Mouse (Mus musculus) liver, adult (tissue): ENCODE data around the gene Map3k3.

Source experiments
- GATA4 ChIP-seq: IDR thresholded peaks from 2 replicates; pipeline ENCODE4 v1.6.1; 2014; ENCODE audit warnings: mild to moderate bottlenecking, low read length; ENCODE audit not compliant: insufficient replicate concordance

Map3k3 gene

DNA sequence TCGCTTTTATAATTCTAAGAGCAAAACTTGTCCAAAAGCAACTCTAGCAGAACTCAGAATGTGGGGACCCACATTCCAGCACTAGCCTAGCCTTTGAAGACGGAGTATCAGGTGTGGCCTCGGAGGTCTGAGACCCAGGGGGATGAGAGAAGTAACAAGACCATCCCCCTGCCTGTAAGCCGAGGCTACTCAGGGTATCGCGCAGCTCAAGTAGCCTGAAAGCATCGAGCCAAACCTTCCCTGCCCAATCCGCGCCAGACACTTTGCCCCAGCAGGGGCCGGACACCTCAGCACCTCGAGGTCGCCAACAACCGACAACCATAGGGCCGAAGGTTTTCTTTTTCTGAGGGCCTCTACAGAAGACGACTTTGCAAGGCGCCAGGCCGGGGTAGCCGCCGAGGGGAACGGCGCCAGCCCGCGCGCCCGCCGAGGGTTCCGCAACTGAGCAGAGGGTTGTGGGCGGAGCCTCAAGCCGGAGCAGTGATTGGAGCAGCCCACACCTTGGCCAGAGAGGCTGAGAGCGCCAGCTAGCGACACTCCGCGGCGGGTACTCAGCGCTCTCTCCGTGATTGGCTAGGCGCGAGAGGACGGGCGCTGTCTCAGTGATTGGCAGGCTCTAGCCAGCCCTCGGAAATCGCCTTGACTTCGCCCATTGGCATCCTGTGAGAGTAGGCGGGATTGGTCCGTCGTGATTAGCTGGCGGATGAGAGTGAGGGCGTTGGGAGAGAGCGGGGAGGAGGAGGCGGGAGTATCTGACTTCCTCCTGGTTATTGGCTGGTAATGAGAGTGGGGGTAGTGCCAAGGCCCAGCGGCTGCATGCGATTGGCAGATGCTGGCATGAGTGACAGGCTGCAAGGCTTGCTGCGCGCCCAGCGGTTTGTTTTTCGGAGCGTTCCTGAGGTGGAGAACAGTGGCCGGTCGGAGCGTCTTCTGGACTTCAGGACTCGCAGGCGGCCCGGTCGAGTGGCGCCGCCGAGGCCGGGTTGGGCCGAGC, at the start of gene Map3k3:
Map3k3 (plus strand) TSS at position 906 of the 994 bp plus-strand sequence.
- TF ChIP-seq GATA4 = no peak

DNA sequence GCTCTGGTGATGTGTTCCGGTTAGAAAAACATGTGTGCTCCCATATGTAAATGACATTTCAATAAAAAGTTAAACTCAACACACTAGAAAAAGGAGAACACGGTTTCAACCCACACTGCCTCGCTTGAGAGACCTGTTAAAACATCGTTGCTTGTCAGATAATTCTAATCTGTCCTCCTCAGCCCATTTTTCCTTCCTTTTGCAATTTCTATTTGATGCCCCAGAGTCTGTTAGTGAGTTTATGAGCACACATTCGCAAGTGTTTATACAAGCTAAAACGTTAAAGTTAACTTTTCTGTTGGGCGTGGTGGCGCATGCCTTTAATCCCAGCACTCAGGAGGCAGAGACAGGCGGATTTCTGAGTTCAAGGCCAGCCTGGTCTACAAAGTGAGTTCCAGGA, 49.4 kb upstream of the Map3k3 start:
- no peak for TF ChIP-seq GATA4

DNA sequence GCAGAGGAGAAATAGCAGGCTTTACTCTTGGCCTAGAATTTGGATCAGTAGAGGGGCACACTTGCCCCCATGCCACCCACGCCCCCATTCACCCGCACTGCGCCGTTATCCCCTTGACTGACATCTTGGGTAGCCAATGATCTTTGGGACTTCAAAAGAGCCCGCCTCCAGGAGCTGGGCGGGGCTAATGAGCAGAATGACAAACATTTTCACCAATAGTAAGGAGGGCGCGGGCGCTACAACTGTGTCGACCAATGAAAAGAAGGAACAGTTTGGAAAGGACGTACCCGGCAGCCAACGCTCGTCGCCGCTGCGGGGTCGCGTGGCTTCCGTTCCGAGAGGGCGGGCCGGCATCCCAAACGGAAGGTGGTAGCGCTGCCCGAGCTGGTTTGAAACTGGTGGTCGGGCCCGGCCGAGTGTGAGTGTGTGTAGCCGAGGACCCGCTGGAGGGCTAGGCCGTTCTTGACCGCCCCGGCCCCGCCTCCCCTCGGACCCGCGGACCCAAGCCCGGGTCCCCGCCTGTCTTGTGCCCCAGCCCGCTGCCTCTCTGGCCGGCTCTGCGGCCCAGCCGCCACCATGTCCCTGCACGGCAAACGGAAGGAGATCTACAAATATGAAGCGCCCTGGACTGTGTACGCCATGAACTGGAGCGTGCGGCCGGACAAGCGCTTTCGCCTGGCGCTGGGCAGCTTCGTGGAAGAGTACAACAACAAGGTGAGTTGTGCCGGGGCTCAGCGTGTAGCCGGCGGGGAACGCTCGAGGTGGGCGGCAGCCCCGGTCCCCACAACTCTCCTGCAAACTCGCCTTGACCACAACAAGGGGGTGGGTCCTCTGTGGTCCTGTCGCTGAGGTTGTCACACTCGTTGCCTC, 47.6 kb upstream of the Map3k3 start, which contains the start of gene Dcaf7:
Dcaf7 (plus strand) TSS at position 325 of the 870 bp plus-strand sequence.
- TF ChIP-seq GATA4 = no peak

DNA sequence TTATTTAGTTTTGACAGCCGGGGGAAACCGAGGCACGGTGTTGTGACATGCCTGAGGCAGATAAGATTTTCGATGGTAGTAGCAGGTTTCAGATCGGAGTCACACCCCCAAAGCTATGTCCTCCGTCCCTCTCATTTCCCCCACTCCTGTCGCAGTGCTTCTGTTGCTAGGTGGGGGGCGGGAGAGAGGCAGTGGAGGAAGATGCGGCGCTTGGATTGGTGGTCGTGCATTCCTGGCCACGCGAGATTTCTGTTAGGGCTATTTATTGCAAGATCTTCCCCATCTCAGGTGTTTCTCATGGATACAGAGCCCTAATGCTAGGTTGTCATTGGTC, 47.0 kb upstream of the Map3k3 start:
- no peak for TF ChIP-seq GATA4

DNA sequence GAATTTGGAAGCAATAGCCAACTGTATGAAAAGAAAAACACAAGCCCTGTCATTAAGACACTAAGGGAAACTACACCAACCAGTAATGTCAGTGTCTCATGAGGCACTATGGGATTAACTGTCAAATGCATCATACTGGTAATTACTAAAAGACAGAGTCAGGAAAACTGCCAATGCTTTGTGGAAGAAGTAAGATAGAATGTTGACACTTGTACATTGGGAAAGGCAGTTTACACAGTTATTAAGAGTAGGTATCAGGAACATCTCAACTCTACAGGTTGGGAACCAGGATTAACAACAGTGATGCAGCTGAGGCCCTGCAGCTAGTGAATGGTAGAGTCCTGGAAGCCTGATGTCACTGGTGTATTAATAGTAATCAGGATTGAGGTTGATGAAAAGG, 40.1 kb upstream of the Map3k3 start:
- no peak for TF ChIP-seq GATA4

DNA sequence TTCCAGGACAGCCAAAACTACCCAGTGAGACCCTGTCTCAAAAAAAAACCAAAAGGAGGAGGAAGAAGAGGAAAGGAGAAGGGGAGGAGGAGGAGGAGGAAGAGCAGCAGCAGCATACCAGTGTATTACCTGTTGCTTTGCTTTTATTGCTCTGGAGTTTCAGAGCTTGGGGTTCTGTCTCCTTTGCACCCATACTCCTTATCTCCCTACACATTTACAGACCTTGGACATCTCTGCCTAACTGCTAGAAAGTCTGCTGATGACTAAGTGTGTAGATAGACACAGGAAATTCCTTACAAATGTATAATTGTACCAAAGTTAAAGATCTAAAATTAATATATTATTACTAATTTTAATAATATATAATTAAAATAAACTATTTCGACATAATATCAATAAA, 39.2 kb upstream of the Map3k3 start:
- TF ChIP-seq GATA4 = no peak

DNA sequence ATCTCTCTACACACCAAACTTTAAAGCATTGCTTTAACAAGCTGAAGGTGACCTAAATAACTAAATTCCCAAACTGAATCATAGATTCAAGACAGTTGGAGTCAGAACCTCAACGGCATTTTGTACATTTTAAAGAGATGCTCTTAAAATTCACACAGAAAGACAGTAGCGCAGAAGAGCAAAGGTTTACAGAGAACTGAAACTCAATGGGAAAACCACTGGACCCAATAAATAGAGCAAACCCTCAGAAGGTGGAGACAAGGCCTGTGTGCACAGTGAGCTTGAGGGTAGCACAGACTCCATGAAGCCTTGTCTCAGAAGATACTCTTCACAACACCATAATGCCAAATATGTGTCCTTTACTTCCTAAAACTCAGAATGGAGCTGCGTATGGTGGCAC, 38.6 kb upstream of the Map3k3 start:
- TF ChIP-seq GATA4 = no peak

DNA sequence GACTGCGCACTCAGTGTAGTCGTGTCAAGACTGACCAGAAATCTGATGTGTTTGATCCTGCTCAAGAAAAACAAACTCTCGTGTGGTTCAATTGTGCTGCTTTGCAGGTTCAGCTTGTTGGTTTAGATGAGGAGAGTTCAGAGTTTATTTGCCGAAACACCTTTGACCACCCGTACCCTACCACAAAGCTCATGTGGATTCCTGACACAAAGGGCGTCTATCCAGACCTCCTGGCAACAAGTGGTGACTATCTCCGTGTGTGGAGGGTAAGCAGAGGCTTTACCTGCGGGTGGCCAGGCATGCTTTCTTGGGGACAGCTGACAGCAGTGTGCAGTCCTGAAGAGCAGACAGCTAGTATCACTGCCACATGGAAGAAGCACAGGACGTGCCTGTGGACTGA, 37.8 kb upstream of the Map3k3 start:
- no peak for TF ChIP-seq GATA4

DNA sequence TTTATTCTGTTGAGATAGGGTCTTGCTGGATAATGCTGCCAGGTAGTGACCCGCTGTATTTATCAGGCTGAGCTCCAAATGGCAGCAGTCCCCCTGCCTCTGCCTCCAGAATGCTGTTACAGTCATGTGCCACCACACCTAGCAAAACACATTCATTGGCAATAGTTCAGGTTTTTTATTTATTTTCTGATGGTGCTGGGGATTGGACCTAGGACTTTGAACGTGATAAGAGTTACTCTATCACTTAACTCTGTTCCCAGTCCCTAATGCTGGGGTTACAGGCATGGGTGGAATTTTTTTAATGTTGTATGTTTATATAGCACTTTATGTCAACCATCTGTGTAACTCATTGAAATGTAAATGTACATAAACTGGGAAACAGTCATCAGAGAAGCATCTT, 30.5 kb upstream of the Map3k3 start:
- TF ChIP-seq GATA4 = no peak

DNA sequence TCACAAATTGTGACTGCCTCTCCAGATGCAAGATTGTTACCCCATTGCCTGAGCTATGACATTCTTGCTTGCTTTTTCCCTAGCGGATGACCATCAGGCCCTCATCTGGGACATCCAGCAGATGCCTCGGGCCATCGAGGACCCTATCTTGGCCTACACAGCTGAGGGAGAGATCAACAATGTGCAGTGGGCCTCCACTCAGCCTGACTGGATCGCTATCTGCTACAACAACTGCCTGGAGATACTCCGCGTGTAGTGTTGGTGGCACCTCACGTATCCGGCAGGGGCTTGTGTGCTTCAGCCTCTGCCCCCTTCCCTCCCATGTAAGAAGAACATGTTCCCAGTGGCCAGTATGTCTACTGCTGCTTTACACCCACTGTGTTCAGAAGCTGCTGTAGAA, 29.8 kb upstream of the Map3k3 start:
- no peak for TF ChIP-seq GATA4

DNA sequence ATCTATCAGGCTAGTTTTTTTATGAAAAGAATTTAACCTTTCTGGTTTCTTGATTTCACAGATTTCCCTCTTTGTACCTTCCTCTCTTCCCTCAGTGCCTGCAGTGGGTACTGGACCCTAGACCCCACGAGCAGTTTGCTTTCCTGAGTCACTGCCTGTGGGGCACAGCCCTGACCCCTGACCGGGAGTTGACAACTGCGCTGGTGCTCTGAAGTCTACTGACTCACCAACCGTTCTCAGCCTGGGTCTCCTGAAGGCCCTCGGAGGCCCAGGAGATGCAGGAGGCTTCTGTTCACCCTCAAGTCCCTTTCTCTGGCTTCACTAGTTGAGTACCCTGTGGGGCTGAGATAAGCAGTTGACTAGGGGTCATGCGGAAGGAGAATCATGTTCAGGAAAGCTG, 29.1 kb upstream of the Map3k3 start:
- no peak for TF ChIP-seq GATA4

DNA sequence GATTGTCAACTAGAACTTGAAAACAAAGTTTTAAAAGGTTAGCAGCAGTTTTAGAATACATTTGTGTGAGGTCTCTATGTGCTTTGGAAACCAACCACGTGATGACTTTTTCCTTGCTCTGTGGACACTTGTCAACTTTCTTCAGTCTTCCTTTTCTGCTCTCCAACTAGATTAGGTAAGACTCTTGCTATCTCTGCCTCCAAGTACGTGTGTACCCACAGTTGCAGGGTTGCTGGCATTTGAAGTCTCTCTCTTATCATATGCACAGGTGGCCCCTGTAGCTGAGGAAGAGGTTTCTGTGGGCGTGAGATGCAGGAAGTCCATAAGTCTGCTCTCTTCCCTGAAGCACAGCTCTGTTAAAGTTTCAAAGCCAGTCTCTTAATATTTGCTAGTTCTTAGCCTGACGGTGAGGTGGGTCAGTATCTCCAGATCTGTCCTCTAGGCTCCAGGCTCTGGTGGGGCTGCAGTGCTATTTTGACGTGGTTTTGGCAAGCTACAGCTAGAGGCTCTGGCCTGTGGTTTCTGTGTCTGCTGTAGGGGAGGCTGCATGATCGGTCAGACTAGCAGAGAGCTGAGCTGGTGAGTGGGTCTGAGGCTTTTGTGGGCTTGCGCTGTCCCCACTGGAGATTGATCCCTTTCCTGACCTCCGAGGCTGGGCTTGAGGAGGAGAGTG, 27.5 kb upstream of the Map3k3 start:
- no peak for TF ChIP-seq GATA4

DNA sequence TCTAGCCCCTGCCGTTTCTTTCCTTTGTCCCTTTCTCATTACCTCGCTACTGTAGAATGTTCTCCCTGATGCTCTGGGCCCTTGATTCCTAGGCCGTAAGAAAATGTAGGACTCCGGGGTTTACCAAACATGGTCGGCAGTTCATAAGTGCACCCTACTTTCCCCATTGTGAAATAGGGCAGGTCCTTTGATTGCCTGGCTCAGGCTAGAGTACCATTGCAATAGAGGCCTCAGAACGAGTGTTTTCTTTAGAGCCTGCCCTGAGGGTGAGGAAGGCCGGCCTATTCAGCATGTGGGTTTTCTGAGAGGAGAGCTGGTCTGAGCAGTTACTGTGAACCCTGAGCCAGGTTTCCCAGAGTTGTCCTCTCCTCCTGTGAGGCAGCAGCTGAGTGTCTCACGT, 26.4 kb upstream of the Map3k3 start:
- TF ChIP-seq GATA4 = no peak

DNA sequence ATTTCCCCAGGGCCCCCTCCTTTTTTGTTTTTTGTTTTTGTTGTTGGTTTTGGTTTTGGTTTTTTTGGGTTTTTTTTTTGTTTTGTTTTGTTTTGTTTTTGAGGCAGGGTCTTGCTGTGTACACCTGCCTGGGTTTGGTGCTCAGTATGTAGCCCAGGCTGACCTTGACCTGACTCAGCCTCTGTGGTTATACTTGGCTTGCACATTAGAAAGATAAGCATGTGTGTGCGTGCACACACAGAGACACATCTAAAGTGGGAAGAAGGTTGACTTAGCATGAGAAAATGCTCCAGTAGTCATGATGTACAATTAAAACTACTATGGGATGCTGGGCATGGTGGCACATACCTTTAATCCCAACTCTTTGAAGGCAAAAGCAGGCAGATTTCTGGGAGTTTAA, 23.9 kb upstream of the Map3k3 start:
- no peak for TF ChIP-seq GATA4

DNA sequence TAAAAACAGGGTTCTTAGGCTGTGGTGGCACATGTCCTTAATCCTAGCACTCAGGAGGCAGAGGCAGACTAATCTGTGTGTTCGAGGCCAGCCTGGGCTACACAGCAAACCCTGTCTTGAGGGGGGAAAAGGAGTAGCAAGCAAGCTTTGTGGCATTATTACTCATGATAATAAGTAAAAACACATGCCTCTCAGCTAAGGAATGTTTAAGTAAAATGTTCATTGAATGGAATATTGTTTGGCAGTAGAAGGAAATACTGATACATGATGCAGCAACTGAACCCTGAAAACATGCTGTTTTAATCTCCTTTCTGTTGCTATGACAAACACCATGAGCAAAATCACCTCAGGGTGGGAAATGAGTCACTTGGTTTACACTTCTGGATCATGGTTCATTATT, 23.1 kb upstream of the Map3k3 start:
- TF ChIP-seq GATA4 = no peak
